Mouse (Mus musculus) hindbrain, embryonic 16.5 days (tissue): ENCODE results near the gene Susd1. TPM values are rescaled to one million over a fixed set of nuclear protein-coding genes. Genes with fewer than 3 reads are reported as not detected.

Source experiments
- ATAC-seq: fragments of 200-750 bp; cut with Nextera tagmentation; 2 replicates; pipeline ENCODE4 v1.8.0; 2017; ENCODE audit warnings: moderate TSS enrichment, moderate library complexity
- H3K27ac ChIP-seq: fragments of 300-500 bp; sonication (generic); 2 replicates; pipeline ENCODE4 v1.5.1; 2014; ENCODE audit warnings: low read depth, mild to moderate bottlenecking, control low read depth, low read length, moderate library complexity
- H3K27me3 ChIP-seq: fragments of 300-500 bp; sonication (generic); replicated peaks from 2 replicates; pipeline ENCODE4 v1.6.1; 2014; ENCODE audit warnings: low read length; ENCODE audit not compliant: control insufficient read depth, insufficient read depth
- H3K36me3 ChIP-seq: fragments of 300-500 bp; sonication (generic); 2 replicates; pipeline ENCODE4 v1.6.1; 2014; ENCODE audit warnings: mild to moderate bottlenecking, low read length, moderate library complexity, mixed read lengths; ENCODE audit not compliant: control insufficient read depth, insufficient read depth
- H3K4me1 ChIP-seq: fragments of 300-500 bp; sonication (generic); 2 replicates; pipeline ENCODE4 v1.6.1; 2014; ENCODE audit warnings: low read depth, low read length; ENCODE audit not compliant: control insufficient read depth, insufficient read depth
- H3K4me2 ChIP-seq: fragments of 300-500 bp; sonication (generic); 2 replicates; pipeline ENCODE4 v1.6.1; 2014; ENCODE audit warnings: mild to moderate bottlenecking, low read length, control low read depth, moderate library complexity
- H3K4me3 ChIP-seq: fragments of 300-500 bp; sonication (generic); 2 replicates; pipeline ENCODE4 v1.5.1; 2014; ENCODE audit warnings: mild to moderate bottlenecking, low read length, control low read depth, moderate library complexity
- H3K9ac ChIP-seq: fragments of 300-500 bp; sonication (generic); 2 replicates; pipeline ENCODE4 v1.6.1; 2014; ENCODE audit warnings: low read depth, mild to moderate bottlenecking, control low read depth, low read length, moderate library complexity
- H3K9me3 ChIP-seq: fragments of 300-500 bp; sonication (generic); 2 replicates; pipeline ENCODE4 v1.6.1; 2014; ENCODE audit warnings: mild to moderate bottlenecking, low read length, moderate library complexity; ENCODE audit not compliant: control insufficient read depth
- WGBS: fragments of 180-500 bp; shearing (Covaris S2); extraction: QIAGEN DNeasy Blood & Tissue Kit; methylation state at CpG from one replicate; pipeline ENCODE4 v1.1.7; 2014; 5-methylcytosine and 5-hydroxymethylcytosine counted together
- polyA plus RNA-seq: library from polyadenylated mRNA; unstranded; fragments of >200 nt; fragmentation: Nextera tagmentation; extraction: Ambion mirVana; gene quantifications from 2 replicates; pipeline ENCODE4 v1.2.1, GENCODE M21; 2015

The Susd1 gene
- polyA plus RNA-seq, 1 experiment from 2014 or later = 2.1 TPM

DNA sequence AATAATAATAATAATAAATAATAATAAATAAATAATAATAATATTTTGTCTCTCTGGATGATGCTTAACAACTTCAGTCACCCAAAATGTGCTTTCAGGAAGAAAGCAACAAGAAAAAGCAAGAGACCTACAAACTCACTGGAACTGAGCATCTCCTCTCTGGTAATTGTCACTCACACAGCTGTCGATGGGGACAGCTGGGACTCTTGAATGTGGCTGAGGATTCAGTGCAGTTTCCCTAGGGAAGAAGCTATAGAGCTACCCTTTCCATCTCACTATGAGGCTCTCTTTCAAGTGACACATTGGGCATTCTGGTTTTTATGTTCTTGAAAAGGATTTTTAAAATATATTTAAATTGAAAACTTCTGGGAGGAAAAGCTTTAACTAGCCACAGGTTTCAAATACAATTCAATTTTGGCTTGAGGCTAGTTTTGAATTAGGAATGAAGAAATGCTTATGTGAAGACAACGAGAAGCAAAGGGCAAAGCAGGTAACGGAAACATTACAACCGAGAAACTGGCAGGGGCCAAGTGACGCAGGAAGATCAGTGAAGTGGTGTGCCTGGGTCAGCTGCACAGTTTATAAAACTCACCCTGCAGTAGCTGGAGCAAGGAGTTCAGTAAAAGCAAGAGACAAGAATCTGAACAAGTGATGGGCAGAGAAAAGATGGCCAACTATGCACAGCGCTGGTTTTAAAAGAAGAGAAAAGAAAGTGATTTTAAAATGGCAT lies 112.2 kb downstream of the Susd1 start:
- no peaks in the 10 kb centered on the region for H3K9me3 ChIP-seq
- no peaks in the 10 kb centered on the region for H3K27me3 ChIP-seq
- no peak overlapping the region for H3K27ac ChIP-seq
- no peak overlapping the region for H3K4me3 ChIP-seq
- H3K9ac ChIP-seq = no peak overlapping the region
- H3K4me1 ChIP-seq = peaks cover 3% of the 10 kb centered on the region; the same call in 1 of the 2 replicates
- 86% methylated on average over 6 of the region's 6 CpGs for WGBS
- no peaks in the 10 kb centered on the region for H3K36me3 ChIP-seq
- no peak for ATAC-seq
- H3K4me2 ChIP-seq = no peak overlapping the region

DNA sequence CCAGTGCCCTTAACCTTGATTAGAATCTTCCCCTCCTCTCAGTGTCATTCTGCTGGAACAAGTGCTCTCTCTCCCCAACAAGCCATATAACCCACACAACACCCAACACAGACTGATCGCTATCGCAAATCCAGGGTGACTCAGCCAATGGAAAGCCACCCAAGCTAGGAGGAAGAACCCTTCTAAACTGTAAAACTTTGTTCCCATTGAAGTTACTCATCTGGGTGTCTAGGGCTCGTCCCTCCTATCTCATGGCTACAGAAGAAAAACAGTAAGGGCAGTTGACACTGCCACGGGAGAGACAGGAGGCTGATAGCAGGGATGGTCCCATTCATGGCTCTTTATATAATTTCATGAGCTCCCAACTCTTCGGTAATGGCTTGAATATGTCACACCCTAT lies 114.1 kb downstream of the Susd1 start:
- peaks cover 3% of the 10 kb centered on the region; the same call in 1 of the 2 replicates for H3K4me1 ChIP-seq
- H3K27ac ChIP-seq = no peak overlapping the region
- no peaks in the 10 kb centered on the region for H3K36me3 ChIP-seq
- no peak overlapping the region for H3K4me3 ChIP-seq
- H3K9ac ChIP-seq = no peak overlapping the region
- H3K27me3 ChIP-seq = no peaks in the 10 kb centered on the region
- H3K4me2 ChIP-seq = no peak overlapping the region
- H3K9me3 ChIP-seq = no peaks in the 10 kb centered on the region
- 88% methylated on average over 5 of the region's 5 CpGs for WGBS
- ATAC-seq = no peak

DNA sequence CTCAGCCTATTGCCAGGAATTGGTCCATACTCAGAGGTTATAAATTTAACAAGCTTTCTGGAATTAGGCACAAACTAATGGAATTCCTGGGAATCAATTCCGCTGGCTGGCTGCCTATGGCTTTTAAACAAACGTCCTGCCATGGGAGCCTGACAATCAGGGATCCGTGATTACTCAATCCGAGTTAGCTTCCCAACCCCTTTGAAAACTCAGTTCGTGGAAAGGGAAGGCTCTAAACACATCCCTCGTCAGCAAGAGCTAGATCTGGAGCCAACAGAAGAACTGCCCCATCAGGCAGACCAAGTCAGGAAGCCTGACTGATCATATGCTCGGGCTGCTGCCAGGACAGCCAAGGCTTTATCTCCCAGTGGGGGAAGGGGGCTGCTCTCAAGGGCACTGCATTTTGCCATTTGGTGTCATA lies 115.2 kb downstream of the Susd1 start:
- ATAC-seq = no peak
- H3K4me1 ChIP-seq = peaks cover 3% of the 10 kb centered on the region; the same call in 1 of the 2 replicates
- no peak overlapping the region for H3K27ac ChIP-seq
- H3K36me3 ChIP-seq = no peaks in the 10 kb centered on the region
- no peak overlapping the region for H3K4me2 ChIP-seq
- WGBS = 29% methylated on average over 7 of the region's 7 CpGs
- H3K4me3 ChIP-seq = no peak overlapping the region
- no peaks in the 10 kb centered on the region for H3K9me3 ChIP-seq
- H3K27me3 ChIP-seq = no peaks in the 10 kb centered on the region
- H3K9ac ChIP-seq = no peak overlapping the region

DNA sequence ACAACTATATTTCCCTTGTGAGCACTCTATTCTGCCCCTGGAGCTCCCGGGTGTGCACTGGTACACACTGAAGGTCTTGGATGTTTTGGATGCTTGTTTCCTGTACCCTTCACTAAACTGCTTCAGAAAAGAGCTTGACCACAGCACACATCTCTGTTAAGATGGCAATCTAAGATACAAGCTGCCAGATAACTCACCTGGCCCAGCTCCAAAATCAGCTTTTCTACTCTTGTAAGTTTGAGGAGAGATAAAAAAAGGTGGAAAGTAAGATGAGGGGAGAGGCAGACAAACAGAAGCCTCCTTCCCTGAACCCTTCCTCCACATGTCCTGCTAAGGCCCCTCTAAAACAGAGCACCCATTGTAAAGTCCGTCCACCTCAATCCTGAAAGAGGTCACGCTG lies 115.7 kb downstream of the Susd1 start:
- no peak overlapping the region for H3K4me2 ChIP-seq
- ATAC-seq = no peak
- peaks cover 3% of the 10 kb centered on the region; the same call in 1 of the 2 replicates for H3K4me1 ChIP-seq
- H3K27ac ChIP-seq = no peak overlapping the region
- no peak overlapping the region for H3K9ac ChIP-seq
- H3K9me3 ChIP-seq = no peaks in the 10 kb centered on the region
- no peak overlapping the region for H3K4me3 ChIP-seq
- no peaks in the 10 kb centered on the region for H3K36me3 ChIP-seq
- 54% methylated on average over 3 of the region's 3 CpGs for WGBS
- no peaks in the 10 kb centered on the region for H3K27me3 ChIP-seq

DNA sequence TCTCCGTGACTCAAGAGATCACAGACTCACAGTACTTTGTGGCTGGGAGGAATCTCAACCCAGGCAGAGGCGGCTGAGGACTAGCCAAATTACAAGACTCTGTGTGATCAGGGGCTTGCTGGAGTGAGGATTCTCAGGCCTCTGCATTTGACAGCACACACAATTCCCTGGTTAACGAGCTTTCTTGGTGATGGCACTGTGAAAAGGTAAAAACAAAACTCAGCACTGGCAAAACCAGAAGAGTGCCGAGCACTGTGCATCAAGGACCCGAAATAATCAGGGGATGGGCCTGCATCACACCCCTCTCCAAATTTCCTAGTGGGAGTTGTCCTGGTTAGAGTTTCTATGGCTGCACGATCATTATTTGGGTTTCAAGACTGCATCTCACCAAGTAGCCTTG lies 116.4 kb downstream of the Susd1 start:
- H3K9ac ChIP-seq = no peak overlapping the region
- H3K4me2 ChIP-seq = no peak overlapping the region
- no peaks in the 10 kb centered on the region for H3K36me3 ChIP-seq
- no peak overlapping the region for H3K4me3 ChIP-seq
- no peaks in the 10 kb centered on the region for H3K9me3 ChIP-seq
- no peaks in the 10 kb centered on the region for H3K27me3 ChIP-seq
- no peak overlapping the region for H3K27ac ChIP-seq
- peaks cover 3% of the 10 kb centered on the region; the same call in 1 of the 2 replicates for H3K4me1 ChIP-seq
- 68% methylated on average over 6 of the region's 6 CpGs for WGBS
- ATAC-seq = no peak

DNA sequence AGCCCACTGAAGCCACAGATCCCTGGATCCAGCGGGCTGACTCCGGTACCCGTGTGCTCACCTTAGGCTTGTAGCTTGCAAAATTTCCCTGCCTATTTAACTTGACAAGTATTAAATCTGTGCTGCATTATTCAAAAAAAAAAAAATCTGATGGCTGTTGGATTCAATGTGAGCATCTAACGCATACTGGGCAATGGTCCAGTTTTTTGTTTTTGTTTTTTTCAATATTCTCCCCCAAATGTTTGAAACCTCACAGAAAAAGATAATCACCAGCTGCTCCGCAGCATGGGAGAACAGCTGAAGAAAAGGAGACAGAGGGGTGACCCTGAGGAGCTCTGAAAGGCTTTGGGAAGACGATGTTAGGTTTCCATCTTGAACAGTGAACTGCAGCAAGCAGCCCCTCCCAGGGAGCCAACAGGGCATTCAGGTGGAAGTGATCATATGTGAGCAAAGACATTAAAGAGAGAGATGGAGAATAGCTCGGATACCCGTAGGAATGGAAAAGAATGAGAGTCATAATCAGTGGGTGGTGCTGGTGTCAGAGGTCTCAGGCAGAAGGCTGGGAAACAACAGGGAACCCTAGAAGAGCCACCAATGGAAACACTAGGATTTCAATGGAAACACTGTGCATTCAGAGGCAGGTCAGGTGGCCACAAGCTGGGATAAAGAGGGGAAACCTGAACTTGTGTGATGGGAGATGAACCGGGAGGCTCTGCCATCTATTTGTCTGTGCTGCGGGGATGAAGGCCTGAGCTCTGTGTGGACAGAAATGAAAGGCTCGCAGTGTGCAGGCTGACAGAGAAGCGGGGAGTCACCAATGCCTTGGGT lies 117.0 kb downstream of the Susd1 start:
- no peaks in the 10 kb centered on the region for H3K27me3 ChIP-seq
- no peak for ATAC-seq
- no peak overlapping the region; the same call in 1 of the 2 replicates for H3K9ac ChIP-seq
- H3K27ac ChIP-seq = no peak overlapping the region
- H3K9me3 ChIP-seq = no peaks in the 10 kb centered on the region
- H3K4me2 ChIP-seq = no peak overlapping the region
- H3K4me1 ChIP-seq = peaks cover 3% of the 10 kb centered on the region; the same call in 1 of the 2 replicates
- 39% methylated on average over 12 of the region's 12 CpGs for WGBS
- H3K4me3 ChIP-seq = no peak overlapping the region
- H3K36me3 ChIP-seq = no peaks in the 10 kb centered on the region

DNA sequence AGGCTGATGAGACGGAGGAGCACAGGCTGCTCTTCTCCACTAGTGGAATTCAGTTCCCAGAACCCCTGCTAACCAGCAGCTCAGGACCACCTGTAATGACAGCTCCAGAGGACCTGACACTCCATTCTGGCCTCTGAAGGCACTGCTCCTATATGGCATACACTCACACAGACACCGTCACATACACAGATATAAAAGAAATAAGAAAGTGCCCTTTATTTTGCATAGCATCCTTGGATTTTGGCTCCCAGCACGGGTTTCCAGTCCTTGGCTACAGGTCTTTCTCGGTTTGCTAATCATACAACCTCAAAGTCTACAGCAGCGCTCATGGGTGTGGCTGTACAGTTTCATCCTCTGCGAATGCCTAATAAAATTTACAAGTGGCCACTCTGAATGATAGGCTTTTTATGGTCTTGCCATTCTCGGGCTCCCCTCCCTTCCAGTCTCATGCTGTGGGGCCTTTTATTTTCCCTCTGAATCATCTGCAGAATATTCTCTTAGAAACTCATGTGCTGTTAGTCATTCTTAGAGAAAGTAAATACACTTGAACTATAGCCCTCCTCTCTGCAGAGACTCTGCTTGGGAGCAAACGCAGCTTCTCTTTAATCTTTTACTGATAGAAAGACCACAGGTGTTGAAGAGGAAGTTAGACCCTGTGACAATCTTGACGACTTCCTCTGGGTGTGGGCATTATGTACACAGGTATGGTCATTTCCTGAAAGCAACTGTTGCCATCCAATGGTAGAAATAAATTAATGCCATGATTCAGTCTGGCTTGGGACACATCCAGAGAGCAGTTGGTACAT lies 119.1 kb downstream of the Susd1 start:
- no peaks in the 10 kb centered on the region for H3K36me3 ChIP-seq
- H3K27ac ChIP-seq = no peak overlapping the region
- no peak overlapping the region for H3K4me3 ChIP-seq
- no peaks in the 10 kb centered on the region for H3K9me3 ChIP-seq
- ATAC-seq = no peak
- H3K4me2 ChIP-seq = no peak overlapping the region
- 78% methylated on average over 9 of the region's 9 CpGs for whole genome bisulfite sequencing
- peaks cover 3% of the 10 kb centered on the region; the same call in 1 of the 2 replicates for H3K4me1 ChIP-seq
- no peak overlapping the region for H3K9ac ChIP-seq
- no peaks in the 10 kb centered on the region for H3K27me3 ChIP-seq

DNA sequence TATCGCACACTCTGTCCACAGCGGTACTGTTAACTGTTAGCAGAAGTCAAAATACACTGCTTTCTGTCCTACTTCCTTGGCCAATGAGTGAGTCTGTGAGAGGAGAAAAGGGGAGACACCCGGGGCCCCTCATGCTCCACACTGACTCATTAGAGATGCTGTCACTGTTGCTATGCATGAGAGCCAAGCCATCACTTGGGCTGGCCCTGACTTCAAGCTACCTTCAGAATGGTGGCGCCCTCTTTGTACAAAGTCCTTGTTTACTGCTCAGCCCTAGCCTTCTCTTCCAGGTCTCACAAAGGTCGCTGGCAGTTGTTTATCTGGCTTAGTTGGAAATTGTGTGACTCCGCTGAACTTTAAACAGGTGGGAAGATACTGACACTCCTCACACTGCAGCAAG lies 119.8 kb downstream of the Susd1 start:
- H3K27me3 ChIP-seq = no peaks in the 10 kb centered on the region
- no peak overlapping the region for H3K4me3 ChIP-seq
- H3K9me3 ChIP-seq = no peaks in the 10 kb centered on the region
- H3K4me1 ChIP-seq = peaks cover 3% of the 10 kb centered on the region; the same call in 1 of the 2 replicates
- H3K4me2 ChIP-seq = no peak overlapping the region
- no peak overlapping the region for H3K27ac ChIP-seq
- 87% methylated on average over 6 of the region's 6 CpGs for WGBS
- no peak overlapping the region for H3K9ac ChIP-seq
- no peaks in the 10 kb centered on the region for H3K36me3 ChIP-seq
- ATAC-seq = no peak
